Mouse (Mus musculus) liver, embryonic 14.5 days (tissue): ENCODE results near the gene Nfam1. TPM values are rescaled to one million over a fixed set of nuclear protein-coding genes. Genes with fewer than 3 reads are reported as not detected.

Experiments
- ATAC-seq: fragments of 200-750 bp; cut with Nextera tagmentation; 2 replicates; pipeline ENCODE4 v1.8.0; 2017; ENCODE audit warnings: moderate number of reproducible peaks, mild to moderate bottlenecking, moderate library complexity; ENCODE audit not compliant: insufficient read depth
- DNase-seq, 3 experiments: peaks; one replicate each; pipeline ENCODE4 v3.0.0-alpha.2; 2012 to 2013; ENCODE audit warnings: low read depth in 3 of 3, low spot score in 3 of 3
- H3K27ac ChIP-seq: fragments of 300-500 bp; sonication (generic); 2 replicates; pipeline ENCODE4 v1.5.1; 2014; ENCODE audit warnings: moderate library complexity, mild to moderate bottlenecking, control low read depth, inconsistent platforms
- H3K27me3 ChIP-seq: fragments of 300-500 bp; sonication (generic); 2 replicates; pipeline ENCODE4 v1.6.1; 2014; ENCODE audit warnings: mild to moderate bottlenecking, low read length, moderate library complexity; ENCODE audit not compliant: control insufficient read depth, insufficient read depth
- H3K36me3 ChIP-seq: fragments of 300-500 bp; sonication (generic); replicated peaks from 2 replicates; pipeline ENCODE4 v1.6.1; 2014; ENCODE audit warnings: low read depth; ENCODE audit not compliant: control insufficient read depth, insufficient read depth
- H3K4me1 ChIP-seq, 2 experiments: fragments of 200-500 bp in 1 of 2; fragments of 300-500 bp in 1 of 2; sonication (generic) in 1 of 2; replicated peaks; 2 replicates each; pipeline ENCODE4 v1.6.1; 2012 to 2014; ENCODE audit warnings: antibody characterized with exemption in 1 of 2, inconsistent platforms in 1 of 2, low read length in 1 of 2; ENCODE audit not compliant: control insufficient read depth in 2 of 2, insufficient read depth in 2 of 2
- H3K4me2 ChIP-seq: fragments of 300-500 bp; sonication (generic); 2 replicates; pipeline ENCODE4 v1.6.1; 2014; ENCODE audit warnings: low read depth, mild to moderate bottlenecking, control low read depth, moderate library complexity
- H3K4me3 ChIP-seq, 2 experiments: fragments of 200-500 bp in 1 of 2; fragments of 300-500 bp in 1 of 2; sonication (generic) in 1 of 2; 2 replicates each; pipeline ENCODE4 v1.5.1; 2012 to 2014; ENCODE audit warnings: low read depth in 2 of 2, low read length in 2 of 2, mild to moderate bottlenecking in 2 of 2, control low read depth in 1 of 2, inconsistent platforms in 1 of 2, moderate library complexity in 1 of 2; ENCODE audit not compliant: insufficient read depth in 1 of 2
- H3K9ac ChIP-seq: fragments of 300-500 bp; sonication (generic); replicated peaks from 2 replicates; pipeline ENCODE4 v1.6.1; 2014; ENCODE audit warnings: mild to moderate bottlenecking, control low read depth, moderate library complexity
- H3K9me3 ChIP-seq: fragments of 300-500 bp; sonication (generic); 2 replicates; pipeline ENCODE4 v1.6.1; 2016; ENCODE audit warnings: low read length, mixed read lengths; ENCODE audit not compliant: control insufficient read depth
- CTCF ChIP-seq: IDR thresholded peaks from 2 replicates; pipeline ENCODE4 v1.5.1; 2016; ENCODE audit warnings: antibody characterized with exemption, low read depth, control low read depth
- EP300 ChIP-seq: IDR thresholded peaks from 2 replicates; pipeline ENCODE4 v1.6.1; 2016; ENCODE audit warnings: antibody characterized with exemption, low read depth
- WGBS: fragments of 180-500 bp; shearing (Covaris S2); extraction: QIAGEN DNeasy Blood & Tissue Kit; methylation state at CpG from one replicate; pipeline ENCODE4 v1.1.7; 2014; ENCODE audit not compliant: insufficient replicate concordance; 5-methylcytosine and 5-hydroxymethylcytosine counted together
- polyA plus RNA-seq, 2 experiments: library from polyadenylated mRNA; depleted of rRNA in 1 of 2; stranded (reverse) in 1 of 2; unstranded in 1 of 2; fragments of >200 nt; fragmentation: Nextera tagmentation in 1 of 2; extraction: Ambion mirVana in 1 of 2; gene quantifications; 2 replicates each; pipeline versions ENCODE4 v1.2.1 to v1.2.3; 2012 to 2014

Nfam1 gene
- polyA plus RNA-seq, 2 experiments, result 3.6 to 5.9 TPM

DNA sequence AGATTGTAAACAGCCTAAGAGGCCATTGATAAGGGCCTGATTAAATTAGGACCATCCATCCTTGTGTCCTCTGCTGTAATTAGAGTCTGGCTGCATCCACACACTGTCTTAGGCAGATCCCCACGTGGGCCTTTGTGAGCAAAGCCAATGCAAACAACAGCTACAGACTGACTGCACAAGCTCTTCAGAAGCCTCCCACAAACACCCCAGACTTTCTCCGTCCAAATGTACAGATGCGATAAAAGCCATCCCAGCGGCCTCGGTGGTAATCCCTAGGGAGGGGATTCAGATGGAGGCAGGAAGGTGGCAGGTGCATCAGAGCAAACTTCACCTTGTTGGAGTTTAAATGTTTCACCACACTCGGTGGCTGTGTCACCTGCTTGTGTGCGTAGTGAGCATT, 37.9 kb downstream of the Nfam1 start:
- H3K27ac ChIP-seq, result no peak overlapping the region
- H3K4me1 ChIP-seq, result no peaks in the 10 kb centered on the region
- no peak overlapping the region for H3K9ac ChIP-seq
- no peaks in the 10 kb centered on the region for H3K9me3 ChIP-seq
- H3K4me2 ChIP-seq, result no peak overlapping the region
- no peak overlapping the region for H3K4me3 ChIP-seq
- ATAC-seq (no peak), DNase-seq (no peak)
- no peaks in the 10 kb centered on the region for H3K36me3 ChIP-seq
- 53% methylated on average over 7 of the region's 7 CpGs for WGBS
- no peak for TF ChIP-seq EP300
- TF ChIP-seq CTCF, result no peak
- H3K27me3 ChIP-seq, result no peaks in the 10 kb centered on the region

GRCm38 (mm10) chr15:82992911-82993310, 40.2 kb downstream of the Nfam1 start:
- Histone ChIP-seq H3K4me2 (no peak overlapping the region), H3K27ac (no peak overlapping the region), H3K9me3 (no peaks in the 10 kb centered on the region), H3K9ac (no peak overlapping the region), H3K4me1 (peaks cover 0 to 5% of the 10 kb centered on the region in 2 experiments; a peak in 1 of 4 replicates), H3K4me3 (no peak overlapping the region), H3K27me3 (no peaks in the 10 kb centered on the region; the same call in 1 of the 2 replicates), H3K36me3 (no peaks in the 10 kb centered on the region)
- no peak for DNase-seq
- TF ChIP-seq CTCF, result no peak
- no peak for TF ChIP-seq EP300
- 57% methylated on average over 9 of the region's 9 CpGs for WGBS
- no peak for ATAC-seq

GRCm38 (mm10) chr15:82992079-82992783, 40.9 kb downstream of the Nfam1 start:
- 68% methylated on average over 13 of the region's 13 CpGs for WGBS
- ATAC-seq, result no peak
- no peak overlapping the region for H3K27ac ChIP-seq

DNA sequence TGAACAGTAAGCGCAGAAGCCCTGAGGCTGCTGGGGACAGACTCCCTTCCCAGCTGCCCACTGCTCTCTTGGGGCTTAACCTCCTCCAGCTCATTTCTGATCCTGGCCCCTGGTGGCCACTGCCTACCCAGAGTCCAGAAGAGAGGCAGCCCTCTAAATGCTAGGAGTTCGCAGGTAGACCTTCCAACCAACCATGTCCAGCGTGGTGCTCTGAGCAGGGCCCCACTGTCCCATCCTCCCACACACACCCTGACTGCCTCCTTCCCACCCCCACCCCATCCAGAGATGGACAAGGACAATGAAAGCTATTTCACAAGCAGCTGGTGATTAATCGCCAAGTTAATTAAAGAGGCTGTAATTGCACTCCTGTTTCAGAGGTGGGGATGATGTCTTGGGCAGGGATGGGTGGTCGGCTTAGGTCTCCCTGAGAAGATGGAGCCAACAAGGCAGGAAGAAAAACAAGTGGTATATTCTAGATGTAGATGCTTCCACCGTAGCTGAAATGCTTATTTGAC, 43.9 kb downstream of the Nfam1 start:
- no peaks in the 10 kb centered on the region for H3K9me3 ChIP-seq
- ATAC-seq (no peak), DNase-seq (no peak)
- peaks cover 0 to 9% of the 10 kb centered on the region in 2 experiments; a peak in 1 of 4 replicates for H3K4me1 ChIP-seq
- H3K9ac ChIP-seq, result no peak overlapping the region
- no peaks in the 10 kb centered on the region for H3K36me3 ChIP-seq
- TF ChIP-seq EP300 (no peak), CTCF (no peak)
- H3K4me2 ChIP-seq, result no peak overlapping the region
- H3K4me3 ChIP-seq, result no peak overlapping the region
- H3K27me3 ChIP-seq, result peaks cover 16% of the 10 kb centered on the region
- 65% methylated on average over 6 of the region's 6 CpGs for whole genome bisulfite sequencing
- H3K27ac ChIP-seq, result no peak overlapping the region

More at GRCm38 (mm10) chr15:82992079-82992783, 40.9 kb downstream of the Nfam1 start:
- peaks cover 0 to 9% of the 10 kb centered on the region in 2 experiments; a peak in 1 of 4 replicates for H3K4me1 ChIP-seq
- no peaks in the 10 kb centered on the region for H3K36me3 ChIP-seq
- DNase-seq, result no peak
- H3K9me3 ChIP-seq, result no peaks in the 10 kb centered on the region
- no peak overlapping the region for H3K9ac ChIP-seq
- H3K4me3 ChIP-seq, result no peak overlapping the region
- H3K4me2 ChIP-seq, result no peak overlapping the region
- peaks cover 1% of the 10 kb centered on the region for H3K27me3 ChIP-seq
- TF ChIP-seq CTCF (no peak), EP300 (no peak)

GRCm38 (mm10) chr15:82987732-82988112, 45.4 kb downstream of the Nfam1 start, which contains the start of gene Tcf20:
Gene Tcf20, minus strand, starts transcription at chr15:82987872.
- ATAC-seq (peak; percentile 83), DNase-seq (peak; percentile 45 to 59 (median 51))
- H3K27ac ChIP-seq, result no peak within 1 kb of the TSS
- no peaks in the 10 kb centered on the region for H3K9me3 ChIP-seq
- under 1% methylated on average over 20 of the region's 20 CpGs for WGBS
- no peak within 1 kb of the TSS for H3K9ac ChIP-seq
- peaks cover 0 to 9% of the 10 kb centered on the region in 2 experiments; a peak in 1 of 4 replicates for H3K4me1 ChIP-seq
- peak within 1 kb of the TSS; percentile 59 for H3K4me2 ChIP-seq
- peaks cover 23% of the 10 kb centered on the region for H3K27me3 ChIP-seq
- no peak for TF ChIP-seq CTCF
- no peak for TF ChIP-seq EP300
- no peaks in the 10 kb centered on the region for H3K36me3 ChIP-seq
- H3K4me3 ChIP-seq, result peak within 1 kb of the TSS; percentile 27 to 41
